10 mouse cellular contexts compared by ENCODE assay signal in the genomic region with DNA sequence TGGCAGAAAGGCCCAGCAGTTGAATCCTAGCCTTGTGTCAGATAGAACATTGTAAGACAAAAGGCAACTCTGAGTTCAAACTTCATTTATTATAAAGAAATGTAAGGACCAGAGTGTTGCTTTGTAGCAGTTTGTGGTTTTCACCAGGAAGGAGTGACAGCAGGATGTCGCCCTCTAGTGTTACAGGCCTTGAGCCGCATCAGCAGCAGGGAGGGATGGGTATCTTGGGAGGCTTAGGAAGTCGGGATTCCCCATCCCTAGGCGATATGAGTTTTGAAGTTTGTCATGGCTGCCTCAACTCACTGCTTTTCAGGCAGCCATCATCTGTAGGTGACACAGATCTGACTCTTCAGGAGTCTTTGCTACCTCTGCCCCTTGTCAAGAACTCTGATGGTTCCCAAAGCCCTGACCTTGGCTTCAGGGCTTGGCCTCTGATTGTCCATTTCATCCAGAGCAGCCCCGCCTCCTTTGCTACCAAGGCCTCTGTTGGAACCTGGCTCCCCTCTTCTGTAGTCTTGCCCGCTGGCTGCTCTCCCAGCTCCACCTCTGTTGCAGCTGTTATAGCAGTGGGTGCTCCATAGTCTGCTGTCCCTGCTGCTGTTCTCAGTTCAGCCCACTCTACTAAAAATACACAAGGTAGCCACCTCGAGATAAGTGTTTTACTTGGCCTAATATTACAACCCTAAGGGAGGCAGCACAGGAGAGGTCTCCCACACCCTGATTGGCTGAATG. TPM values are rescaled to one million over a fixed set of nuclear protein-coding genes. Genes with fewer than 3 reads are reported as not detected.
DNase-seq lines count a peak whose midpoint lies in the region; ATAC-seq and TF ChIP-seq lines count a peak whose summit lies in the region.
"Had no signal": no experiment of that assay in that cellular context is flagged by ENCODE, and none has a peak within 500 bp of the region (broad histone marks: within the 10 kb centered on the region; RNA-seq: fewer than 3 reads in every experiment).

No protein-coding gene starts in this region.

- H3ac ChIP-seq in myocyte (ENCODE audit: control insufficient read depth, insufficient read length) = no peak overlapping the region

- H3K9ac ChIP-seq in forebrain, embryonic 16.5 days (replicated peaks; ENCODE audit: low read depth, low read length) = no peak overlapping the region
- no peak overlapping the region for H3K9ac ChIP-seq in midbrain, embryonic 14.5 days (replicated peaks; ENCODE audit: low read length)
- H3K9ac ChIP-seq in midbrain, embryonic 16.5 days (ENCODE audit: low read depth, low read length) = no peak overlapping the region
- no peak overlapping the region for H3K9ac ChIP-seq in embryonic facial prominence, embryonic 11.5 days (replicated peaks; ENCODE audit: low read length)
- H3K9ac ChIP-seq: midbrain, embryonic 12.5 days had no signal

- no peaks in the 10 kb centered on the region for H3K9me3 ChIP-seq in forebrain, embryonic 10.5 days
- no peaks in the 10 kb centered on the region for H3K9me3 ChIP-seq in forebrain, embryonic 16.5 days (ENCODE audit: control insufficient read depth, low read length)
- no peaks in the 10 kb centered on the region for H3K9me3 ChIP-seq in midbrain, embryonic 14.5 days (ENCODE audit: control insufficient read depth, low read length)
- H3K9me3 ChIP-seq in midbrain, embryonic 16.5 days (replicated peaks; ENCODE audit: control insufficient read depth, low read length, poor library complexity, severe bottlenecking) = no peaks in the 10 kb centered on the region
- no peaks in the 10 kb centered on the region for H3K9me3 ChIP-seq in embryonic facial prominence, embryonic 11.5 days (replicated peaks; ENCODE audit: control insufficient read depth, low read length)
- H3K9me3 ChIP-seq: midbrain, embryonic 12.5 days had no signal

- H3K27ac ChIP-seq in forebrain, embryonic 10.5 days = no peak overlapping the region
- H3K27ac ChIP-seq in forebrain, embryonic 16.5 days (ENCODE audit: low read length) = no peak overlapping the region
- H3K27ac ChIP-seq in midbrain, embryonic 14.5 days (replicated peaks; ENCODE audit: low read depth, low read length) = no peak overlapping the region
- no peak overlapping the region for H3K27ac ChIP-seq in midbrain, embryonic 16.5 days (ENCODE audit: low read length)
- no peak overlapping the region for H3K27ac ChIP-seq in embryonic facial prominence, embryonic 11.5 days (replicated peaks; ENCODE audit: low read depth, low read length)
- H3K27ac ChIP-seq: midbrain, embryonic 12.5 days had no signal

- H3K27me3 ChIP-seq in forebrain, embryonic 10.5 days (ENCODE audit: poor library complexity, severe bottlenecking) = no peaks in the 10 kb centered on the region
- H3K27me3 ChIP-seq in forebrain, embryonic 16.5 days (replicated peaks; ENCODE audit: control insufficient read depth, insufficient read depth, low read length) = no peaks in the 10 kb centered on the region
- H3K27me3 ChIP-seq in midbrain, embryonic 14.5 days (ENCODE audit: control insufficient read depth, insufficient read depth, low read length) = no peaks in the 10 kb centered on the region
- no peaks in the 10 kb centered on the region for H3K27me3 ChIP-seq in midbrain, embryonic 16.5 days (ENCODE audit: control insufficient read depth, insufficient read depth, low read depth, low read length)
- no peaks in the 10 kb centered on the region for H3K27me3 ChIP-seq in embryonic facial prominence, embryonic 11.5 days (ENCODE audit: control insufficient read depth, insufficient read depth, low read length)
- H3K27me3 ChIP-seq in myocyte (ENCODE audit: control insufficient read depth, insufficient read depth, insufficient read length) = no peaks in the 10 kb centered on the region
- H3K27me3 ChIP-seq: midbrain, embryonic 12.5 days had no signal

- H3K79me2 ChIP-seq in myocyte (ENCODE audit: control insufficient read depth, insufficient read depth) = no peaks in the 10 kb centered on the region

- TF ChIP-seq POLR2A in myocyte (IDR thresholded peaks at IDR 0.05; ENCODE audit: insufficient read length, low read depth) = no peak

- H3K4me3 ChIP-seq in forebrain, embryonic 10.5 days = no peak overlapping the region
- no peak overlapping the region for H3K4me3 ChIP-seq in forebrain, embryonic 16.5 days (replicated peaks; ENCODE audit: low read length)
- no peak overlapping the region for H3K4me3 ChIP-seq in midbrain, embryonic 14.5 days (replicated peaks; ENCODE audit: low read depth, low read length)
- no peak overlapping the region for H3K4me3 ChIP-seq in midbrain, embryonic 16.5 days (ENCODE audit: low read depth, low read length)
- H3K4me3 ChIP-seq in embryonic facial prominence, embryonic 11.5 days (ENCODE audit: low read depth, low read length) = no peak overlapping the region
- no peak overlapping the region for H3K4me3 ChIP-seq in myocyte
- H3K4me3 ChIP-seq: midbrain, embryonic 12.5 days had no signal

- peaks cover 7% of the 10 kb centered on the region; the same call in 1 of the 2 replicates for H3K36me3 ChIP-seq in forebrain, embryonic 10.5 days (replicated peaks)
- H3K36me3 ChIP-seq in forebrain, embryonic 16.5 days (ENCODE audit: control insufficient read depth, insufficient read depth) = peaks cover 5% of the 10 kb centered on the region; the same call in 1 of the 2 replicates
- peaks cover 31% of the 10 kb centered on the region for H3K36me3 ChIP-seq in midbrain, embryonic 14.5 days (ENCODE audit: control insufficient read depth, insufficient read depth, low read length)
- peaks cover 4% of the 10 kb centered on the region; the same call in 1 of the 2 replicates for H3K36me3 ChIP-seq in midbrain, embryonic 16.5 days (ENCODE audit: control insufficient read depth, insufficient read depth, low read length)
- no peaks in the 10 kb centered on the region for H3K36me3 ChIP-seq in embryonic facial prominence, embryonic 11.5 days (replicated peaks; ENCODE audit: control insufficient read depth, insufficient read depth, low read depth, low read length)
- peaks cover 8% of the 10 kb centered on the region for H3K36me3 ChIP-seq in myocyte (ENCODE audit: control insufficient read depth, insufficient read depth)

- no peak overlapping the region for H3K4me2 ChIP-seq in forebrain, embryonic 16.5 days (ENCODE audit: low read length)
- H3K4me2 ChIP-seq in midbrain, embryonic 14.5 days (ENCODE audit: low read length) = no peak overlapping the region
- no peak overlapping the region for H3K4me2 ChIP-seq in midbrain, embryonic 16.5 days (ENCODE audit: low read length)
- no peak overlapping the region for H3K4me2 ChIP-seq in embryonic facial prominence, embryonic 11.5 days (ENCODE audit: low read depth, low read length)
- H3K4me2 ChIP-seq in myocyte (ENCODE audit: low read depth) = peak overlapping the region; percentile 46
- H3K4me2 ChIP-seq: midbrain, embryonic 12.5 days had no signal

- H3K4me1 ChIP-seq in forebrain, embryonic 10.5 days = peaks cover 2% of the 10 kb centered on the region
- H3K4me1 ChIP-seq in forebrain, embryonic 16.5 days (replicated peaks; ENCODE audit: control insufficient read depth, insufficient read depth, low read length) = no peaks in the 10 kb centered on the region
- H3K4me1 ChIP-seq in midbrain, embryonic 14.5 days (ENCODE audit: control insufficient read depth, insufficient read depth, low read length) = no peaks in the 10 kb centered on the region
- H3K4me1 ChIP-seq in midbrain, embryonic 16.5 days (ENCODE audit: control insufficient read depth, insufficient read depth, low read length) = no peaks in the 10 kb centered on the region
- no peaks in the 10 kb centered on the region for H3K4me1 ChIP-seq in embryonic facial prominence, embryonic 11.5 days (ENCODE audit: control insufficient read depth, insufficient read depth, low read length)
- H3K4me1 ChIP-seq: midbrain, embryonic 12.5 days had no signal

- peak; percentile 24 for DNase-seq in forebrain, embryonic 10.5 days (ENCODE audit: extremely low spot score, low spot score)
- DNase-seq in midbrain, embryonic 14.5 days = peak; percentile 67
- peak; percentile 44 for DNase-seq in embryonic facial prominence, embryonic 11.5 days (ENCODE audit: low spot score)
- peak; percentile 45 to 67 for DNase-seq in kidney, postnatal 36 days
- no peak for DNase-seq in urinary bladder, postnatal 36 days (ENCODE audit: low spot score in 2 of 2)

- WGBS in forebrain, embryonic 10.5 days = 40% methylated on average over 7 of the region's 7 CpGs
- 30% methylated on average over 7 of the region's 7 CpGs for WGBS in forebrain, embryonic 16.5 days
- 33% methylated on average over 7 of the region's 7 CpGs for WGBS in midbrain, embryonic 14.5 days
- 29% methylated on average over 7 of the region's 7 CpGs for WGBS in midbrain, embryonic 16.5 days
- 32% methylated on average over 7 of the region's 7 CpGs for WGBS in embryonic facial prominence, embryonic 11.5 days

- no peak for ATAC-seq in forebrain, embryonic 16.5 days
- ATAC-seq in midbrain, embryonic 14.5 days (ENCODE audit: low FRiP score, low TSS enrichment) = no peak
- no peak for ATAC-seq in midbrain, embryonic 16.5 days
- no peak for ATAC-seq in embryonic facial prominence, embryonic 11.5 days (replicated peaks; ENCODE audit: insufficient number of reproducible peaks, low FRiP score, low TSS enrichment, low read depth)

TF ChIP-seq in myocyte, 11 proteins besides CTCF, POLR2A, EP300 and RAD21:
- TF ChIP-seq MYOG (IDR thresholded peaks at IDR 0.05; ENCODE audit: control insufficient read depth in 1 of 3, insufficient read depth in 1 of 3, insufficient read length in 2 of 3, low read depth in 2 of 3) = peak; percentile 53 to 73 (median 72)
- no peak for TF ChIP-seq USF1 (IDR thresholded peaks at IDR 0.05; ENCODE audit: low read depth)
- TF ChIP-seq MYOD1 (IDR thresholded peaks at IDR 0.05; ENCODE audit: control insufficient read depth in 1 of 3, insufficient read length in 2 of 3, low read depth in 2 of 3) = peak in 2 of 3 experiments; percentile 67 to 77

RNA-seq across cellular contexts. Expression of gene Txnrd3, which starts 16.1 kb away (rescaled TPM):
- polyA plus RNA-seq in forebrain, embryonic 10.5 days (2016; fragmentation: Nextera tagmentation; extraction: Ambion mirVana) = 8.1 and 8.9 TPM in 2 replicates
- 11.1 and 11.9 TPM in 2 replicates for polyA plus RNA-seq in forebrain, embryonic 16.5 days (2015; fragmentation: Nextera tagmentation; extraction: Ambion mirVana)
- 16.3 and 17.6 TPM in 2 replicates for polyA plus RNA-seq in midbrain, embryonic 14.5 days (2014; fragmentation: Nextera tagmentation; extraction: Ambion mirVana)
- 15.4 and 15.5 TPM in 2 replicates for polyA plus RNA-seq in midbrain, embryonic 16.5 days (2015; fragmentation: Nextera tagmentation; extraction: Ambion mirVana)
- 10.8 and 11.3 TPM in 2 replicates for polyA plus RNA-seq in embryonic facial prominence, embryonic 11.5 days (2014; fragmentation: Nextera tagmentation; extraction: Ambion mirVana)
- polyA plus RNA-seq in myocyte (2012; fragmentation: generic; extraction: Trizol) = 9.5 TPM

RNA-seq across cellular contexts. Expression of gene Vmn1r40, which starts 47.5 kb away (rescaled TPM):
- polyA plus RNA-seq in forebrain, embryonic 10.5 days (2016; fragmentation: Nextera tagmentation; extraction: Ambion mirVana) = not detected in 2 replicates
- not detected in 2 replicates for polyA plus RNA-seq in forebrain, embryonic 16.5 days (2015; fragmentation: Nextera tagmentation; extraction: Ambion mirVana)
- polyA plus RNA-seq in midbrain, embryonic 14.5 days (2014; fragmentation: Nextera tagmentation; extraction: Ambion mirVana) = not detected in 2 replicates
- not detected in 2 replicates for polyA plus RNA-seq in midbrain, embryonic 16.5 days (2015; fragmentation: Nextera tagmentation; extraction: Ambion mirVana)
- not detected in 2 replicates for polyA plus RNA-seq in embryonic facial prominence, embryonic 11.5 days (2014; fragmentation: Nextera tagmentation; extraction: Ambion mirVana)
- polyA plus RNA-seq in myocyte (2012; fragmentation: generic; extraction: Trizol) = not detected
- polyA plus RNA-seq: frontal cortex, adult 2 months; midbrain, embryonic 12.5 days had no signal

Comparison
In these comparisons a context has a peak if more than half of its experiments do, and no peak if none do; other contexts are left out.
1. DNase-seq: peak in forebrain, embryonic 10.5 days (single experiment), midbrain, embryonic 14.5 days (single experiment), embryonic facial prominence, embryonic 11.5 days (single experiment) and kidney, postnatal 36 days (2 of 2); none in urinary bladder, postnatal 36 days (0 of 2).